Mouse (Mus musculus): ENCODE results near the gene Med21.

DNA sequence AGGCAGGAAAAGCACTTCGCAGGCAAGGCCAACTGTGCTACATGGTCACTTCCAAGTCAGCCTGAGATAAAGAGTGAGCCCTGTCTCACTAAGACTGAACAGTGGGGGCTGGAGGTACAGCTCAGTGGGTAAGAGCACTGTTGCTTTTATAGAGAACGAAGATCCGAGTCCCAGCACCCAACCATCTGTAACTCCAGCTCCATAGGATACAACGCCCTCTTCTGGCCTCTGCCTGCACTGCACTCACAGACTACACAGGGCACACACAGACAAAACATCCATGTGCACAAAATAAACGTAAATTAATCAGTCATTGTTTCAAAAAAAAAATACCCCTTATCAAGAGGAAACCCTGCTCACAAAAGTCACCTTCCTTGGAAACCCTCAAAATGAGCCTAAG lies 28.4 kb upstream of the Med21 start:
- TF ChIP-seq EP300 (IDR thresholded peaks at IDR 0.05; ENCODE audit: low read length) (no peak), CTCF (conservative IDR thresholded peaks at IDR 0.05 in 1 of 2, IDR thresholded peaks at IDR 0.05 in 1 of 2; ENCODE audit: low read depth in 2 of 2, low read length in 2 of 2) (no peak), POLR2A (IDR thresholded peaks at IDR 0.05; ENCODE audit: low read depth, low read length) (no peak), CHD2 (IDR thresholded peaks at IDR 0.05; ENCODE audit: low read length) (no peak), ZC3H11A (IDR thresholded peaks at IDR 0.05; ENCODE audit: low read depth, low read length) (no peak)

Data from CH12.LX (cell line).